Mouse (Mus musculus): ENCODE measurements around the gene Zfp69.

Gene Zfp69

GRCm38 (mm10) chr4:120885208-120886120 is 66.0 kb downstream of the Zfp69 start:
- no peak for DNase-seq (ENCODE audit: low read depth, low spot score)

- peak; percentile 83 for DNase-seq (ENCODE audit: low read depth, low spot score)
Measured at GRCm38 (mm10) chr4:120882002-120882625, 69.4 kb downstream of the Zfp69 start.

GRCm38 (mm10) chr4:120880731-120881432 is 70.6 kb downstream of the Zfp69 start:
- no peak for DNase-seq (ENCODE audit: low read depth, low spot score)
